Mouse (Mus musculus) myocyte (in vitro differentiated cells): Measurements from ENCODE around the gene Cd9.

Source experiments
- CEBPB ChIP-seq: IDR thresholded peaks from 2 replicates; pipeline ENCODE4 v1.6.1; 2011; ENCODE audit warnings: mild to moderate bottlenecking, moderate library complexity; ENCODE audit not compliant: poor library complexity, insufficient read depth, severe bottlenecking
- E2F4 ChIP-seq: IDR thresholded peaks from one replicate; pipeline ENCODE4 v1.6.1; 2011; ENCODE audit warnings: mild to moderate bottlenecking, control low read depth, moderate library complexity; ENCODE audit not compliant: insufficient read depth
- MAX ChIP-seq: IDR thresholded peaks from one replicate; pipeline ENCODE4 v1.6.1; 2011; ENCODE audit warnings: low read depth, mild to moderate bottlenecking, control low read depth
- MYOD1 ChIP-seq, 3 experiments: IDR thresholded peaks; one replicate each; pipeline ENCODE4 v1.6.1; 2011; ENCODE audit warnings: control low read depth in 2 of 3, low read depth in 2 of 3, mild to moderate bottlenecking in 2 of 3, moderate library complexity in 1 of 3; ENCODE audit not compliant: insufficient read length in 2 of 3, control insufficient read depth in 1 of 3
- MYOG ChIP-seq, 3 experiments: IDR thresholded peaks; one replicate each; pipeline ENCODE4 v1.6.1; 2011; ENCODE audit warnings: control low read depth in 2 of 3, low read depth in 2 of 3, mild to moderate bottlenecking in 2 of 3; ENCODE audit not compliant: insufficient read length in 2 of 3, control insufficient read depth in 1 of 3, insufficient read depth in 1 of 3
- POLR2A ChIP-seq: IDR thresholded peaks from one replicate; pipeline ENCODE4 v1.6.1; 2011; ENCODE audit warnings: low read depth, mild to moderate bottlenecking, control low read depth, moderate library complexity; ENCODE audit not compliant: insufficient read length
- POLR2AphosphoS2 ChIP-seq: IDR thresholded peaks from one replicate; pipeline ENCODE4 v1.6.1; 2011; ENCODE audit warnings: low read depth, control low read depth; ENCODE audit not compliant: insufficient read length
- REST ChIP-seq: IDR thresholded peaks from one replicate; pipeline ENCODE4 v1.6.1; 2011; ENCODE audit warnings: mild to moderate bottlenecking, control low read depth, moderate library complexity; ENCODE audit not compliant: insufficient read depth, insufficient read length
- TCF12 ChIP-seq: IDR thresholded peaks from one replicate; pipeline ENCODE4 v1.6.1; 2011; ENCODE audit warnings: mild to moderate bottlenecking, control low read depth; ENCODE audit not compliant: poor library complexity, insufficient read depth, severe bottlenecking
- TCF3 ChIP-seq: IDR thresholded peaks from one replicate; pipeline ENCODE4 v1.6.1; 2011; ENCODE audit warnings: low read depth, control low read depth; ENCODE audit not compliant: insufficient read length
- USF1 ChIP-seq: IDR thresholded peaks from one replicate; pipeline ENCODE4 v1.6.1; 2011; ENCODE audit warnings: low read depth, mild to moderate bottlenecking, control low read depth, moderate library complexity

DNA sequence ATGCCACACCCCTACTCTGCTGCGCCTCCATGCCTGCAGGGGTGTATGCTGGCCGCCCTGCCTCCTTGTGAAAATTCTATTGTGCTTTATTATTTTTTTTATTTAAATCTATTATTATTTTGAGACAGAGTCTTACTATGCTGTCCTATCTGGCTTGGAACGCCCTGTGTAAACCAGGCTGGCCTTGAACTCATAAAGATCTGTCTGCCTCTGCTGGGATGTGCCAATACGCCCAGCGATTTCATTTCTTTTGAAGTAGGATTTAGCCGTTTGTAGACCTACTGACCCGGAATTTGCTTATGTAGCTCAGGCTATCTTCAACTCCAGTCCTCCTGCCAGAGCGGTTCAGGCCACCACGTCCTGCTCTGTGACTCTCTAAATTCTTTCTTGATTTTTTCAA, 770 bp upstream of the Cd9 start:
- no peak for TF ChIP-seq POLR2A
- TF ChIP-seq POLR2AphosphoS2, result no peak
- TF ChIP-seq TCF3, result no peak
- TF ChIP-seq MAX, result no peak
- TF ChIP-seq TCF12, result no peak
- TF ChIP-seq E2F4, result no peak
- no peak for TF ChIP-seq USF1
- TF ChIP-seq REST, result no peak
- TF ChIP-seq MYOD1 (IDR thresholded peaks at IDR 0.05; ENCODE audit: control insufficient read depth in 1 of 3, insufficient read length in 2 of 3, low read depth in 2 of 3), result no peak
- TF ChIP-seq MYOG (IDR thresholded peaks at IDR 0.05; ENCODE audit: control insufficient read depth in 1 of 3, insufficient read depth in 1 of 3, insufficient read length in 2 of 3, low read depth in 2 of 3), result no peak
- no peak for TF ChIP-seq CEBPB
